Mouse (Mus musculus) CH12.LX (cell line): ENCODE measurements around the gene Hsd11b2. TPM values are rescaled to one million over a fixed set of nuclear protein-coding genes. Genes with fewer than 3 reads are reported as not detected.

Source experiments
- DNase-seq: peaks from one replicate; pipeline ENCODE4 v3.0.0-alpha.2; 2013; ENCODE audit errors: extremely low read depth
- H3K27ac ChIP-seq: 2 replicates; pipeline ENCODE4 v1.5.1; 2012; ENCODE audit warnings: low read depth, mild to moderate bottlenecking, control low read depth, moderate library complexity; ENCODE audit not compliant: insufficient read depth
- H3K27me3 ChIP-seq: replicated peaks from 2 replicates; pipeline ENCODE3; 2012; ENCODE audit warnings: inconsistent platforms
- H3K36me3 ChIP-seq, 2 experiments: replicated peaks in 1 of 2; 2 replicates each; pipeline versions ENCODE3 to v1.6.1; 2012; ENCODE audit warnings: inconsistent platforms in 1 of 2, low read length in 1 of 2, mild to moderate bottlenecking in 1 of 2, mixed read lengths in 1 of 2, moderate library complexity in 1 of 2; ENCODE audit not compliant: control insufficient read depth in 1 of 2, insufficient read depth in 1 of 2
- H3K4me1 ChIP-seq, 2 experiments: 2 replicates each; pipeline ENCODE4 v1.6.1; 2012; ENCODE audit warnings: inconsistent platforms in 1 of 2, moderate library complexity in 1 of 2; ENCODE audit not compliant: insufficient read depth in 2 of 2, control insufficient read depth in 1 of 2
- H3K4me2 ChIP-seq: 2 replicates; pipeline ENCODE4 v1.6.1; 2012; ENCODE audit warnings: low read depth, mild to moderate bottlenecking, control low read depth; ENCODE audit not compliant: poor library complexity, insufficient read depth, severe bottlenecking
- H3K4me3 ChIP-seq, 3 experiments: fragments of 150-350 bp in 1 of 3; sonication (generic) in 1 of 3; replicated peaks in 1 of 3; 2 replicates each; pipeline versions ENCODE3 to v1.5.1; 2011 to 2012; ENCODE audit warnings: low read depth in 2 of 3, low read length in 2 of 3, mild to moderate bottlenecking in 2 of 3, moderate library complexity in 2 of 3, control low read depth in 1 of 3, improper control_type of control experiment in 1 of 3, inconsistent platforms in 1 of 3, mixed read lengths in 1 of 3; ENCODE audit not compliant: poor library complexity in 1 of 3
- H3K79me2 ChIP-seq: replicated peaks from 2 replicates; pipeline ENCODE4 v1.6.1; 2012; ENCODE audit warnings: mild to moderate bottlenecking, moderate library complexity; ENCODE audit not compliant: control insufficient read depth, poor library complexity, insufficient read depth, severe bottlenecking; ENCODE audit errors: extremely low read depth
- H3K9ac ChIP-seq: 2 replicates; pipeline ENCODE4 v1.6.1; 2012; ENCODE audit warnings: low read depth, mild to moderate bottlenecking, control low read depth, moderate library complexity; ENCODE audit not compliant: insufficient read depth
- H3K9me3 ChIP-seq: replicated peaks from 2 replicates; pipeline ENCODE3; 2012; ENCODE audit warnings: low read length, inconsistent platforms, mixed read lengths
- BHLHE40 ChIP-seq: IDR thresholded peaks from 2 replicates; pipeline ENCODE4 v1.6.1; 2011; ENCODE audit warnings: mild to moderate bottlenecking, low read depth, low read length, improper control_type of control experiment
- ELF1 ChIP-seq: IDR thresholded peaks from 2 replicates; pipeline ENCODE4 v1.6.1; 2014; ENCODE audit warnings: low read depth, mild to moderate bottlenecking, inconsistent platforms, low read length, improper control_type of control experiment
- ETS1 ChIP-seq: conservative IDR thresholded peaks from 2 replicates; pipeline ENCODE4 v1.6.1; 2012; ENCODE audit warnings: low read depth, mild to moderate bottlenecking, inconsistent platforms, low read length, improper control_type of control experiment, moderate library complexity
- HCFC1 ChIP-seq: IDR thresholded peaks from 2 replicates; pipeline ENCODE4 v1.6.1; 2012; ENCODE audit warnings: low read depth, mild to moderate bottlenecking, inconsistent platforms, low read length, improper control_type of control experiment
- IRF4 ChIP-seq: IDR thresholded peaks from 2 replicates; pipeline ENCODE4 v1.6.1; 2014; ENCODE audit warnings: low read depth, mild to moderate bottlenecking, inconsistent platforms, low read length, improper control_type of control experiment
- JUND ChIP-seq: conservative IDR thresholded peaks from 2 replicates; pipeline ENCODE4 v1.6.1; 2011; ENCODE audit warnings: low read depth, low read length, improper control_type of control experiment
- MAFK ChIP-seq: IDR thresholded peaks from 2 replicates; pipeline ENCODE4 v1.6.1; 2011; ENCODE audit warnings: low read length, improper control_type of control experiment; ENCODE audit not compliant: insufficient replicate concordance
- MAZ ChIP-seq: IDR thresholded peaks from 2 replicates; pipeline ENCODE4 v1.6.1; 2012; ENCODE audit warnings: low read depth, mild to moderate bottlenecking, inconsistent platforms, low read length, improper control_type of control experiment, moderate library complexity
- MYC ChIP-seq: IDR thresholded peaks from 2 replicates; pipeline ENCODE4 v1.6.1; 2011; ENCODE audit warnings: low read depth, mild to moderate bottlenecking, improper control_type of control experiment, low read length
- POLR2A ChIP-seq: IDR thresholded peaks from 2 replicates; pipeline ENCODE4 v1.6.1; 2011; ENCODE audit warnings: low read depth, mild to moderate bottlenecking, improper control_type of control experiment, low read length
- RAD21 ChIP-seq: IDR thresholded peaks from 2 replicates; pipeline ENCODE4 v1.6.1; 2011; ENCODE audit warnings: low read depth, mild to moderate bottlenecking, low read length, improper control_type of control experiment, moderate library complexity
- RCOR1 ChIP-seq: conservative IDR thresholded peaks from 2 replicates; pipeline ENCODE4 v1.6.1; 2012; ENCODE audit warnings: low read depth, mild to moderate bottlenecking, inconsistent platforms, low read length, improper control_type of control experiment
- SIN3A ChIP-seq: IDR thresholded peaks from 2 replicates; pipeline ENCODE4 v1.6.1; 2012; ENCODE audit warnings: low read length, improper control_type of control experiment, inconsistent platforms
- TBP ChIP-seq: conservative IDR thresholded peaks from 2 replicates; pipeline ENCODE4 v1.6.1; 2011; ENCODE audit warnings: low read depth, low read length, improper control_type of control experiment
- USF1 ChIP-seq: IDR thresholded peaks from 2 replicates; pipeline ENCODE4 v1.6.1; 2014; ENCODE audit warnings: low read depth, mild to moderate bottlenecking, inconsistent platforms, low read length, improper control_type of control experiment
- USF2 ChIP-seq: conservative IDR thresholded peaks from 2 replicates; pipeline ENCODE4 v1.6.1; 2011; ENCODE audit warnings: low read depth, low read length, improper control_type of control experiment
- ZKSCAN1 ChIP-seq: IDR thresholded peaks from 2 replicates; pipeline ENCODE4 v1.6.1; 2012; ENCODE audit warnings: low read depth, inconsistent platforms, low read length, improper control_type of control experiment, borderline replicate concordance
- ZMIZ1 ChIP-seq: IDR thresholded peaks from 2 replicates; pipeline ENCODE4 v1.6.1; 2012; ENCODE audit warnings: low read depth, mild to moderate bottlenecking, inconsistent platforms, low read length, improper control_type of control experiment
- dilution Hi-C: fragments of 300-500 bp; cut with MboI; formaldehyde crosslinking; loops from 2 replicates; pipeline ENCODE4 v1.14.3; 2020; ENCODE audit warnings: low sequenced_read_pairs; ENCODE audit not compliant: extremely low pct_unique_long_range_greater_than_20kb, extremely low pct_ligation_motif_present
- in situ Hi-C: fragments of 300-500 bp; cut with MboI; formaldehyde crosslinking; loops from 3 replicates; pipeline ENCODE4 v1.14.3; 2019; ENCODE audit warnings: low sequenced_read_pairs, low pct_ligation_motif_present, low pct_unique_long_range_greater_than_20kb, mixed read lengths
- polyA plus RNA-seq: library from polyadenylated mRNA; unstranded; fragments of >175 nt; gene quantifications from 2 replicates; pipeline ENCODE4 v1.2.1, GENCODE M21; 2012; ENCODE audit warnings: low read depth; ENCODE audit not compliant: insufficient read length
- total RNA-seq, 2 experiments: library from RNA; depleted of rRNA; stranded (reverse); fragments of 300-350 nt in 1 of 2; fragments of >200 nt in 1 of 2; gene quantifications; 2 replicates each; pipeline ENCODE4 v1.2.3; 2012 to 2014

Hsd11b2 gene
- total and polyA plus RNA-seq, 3 experiments, result not detected

DNA sequence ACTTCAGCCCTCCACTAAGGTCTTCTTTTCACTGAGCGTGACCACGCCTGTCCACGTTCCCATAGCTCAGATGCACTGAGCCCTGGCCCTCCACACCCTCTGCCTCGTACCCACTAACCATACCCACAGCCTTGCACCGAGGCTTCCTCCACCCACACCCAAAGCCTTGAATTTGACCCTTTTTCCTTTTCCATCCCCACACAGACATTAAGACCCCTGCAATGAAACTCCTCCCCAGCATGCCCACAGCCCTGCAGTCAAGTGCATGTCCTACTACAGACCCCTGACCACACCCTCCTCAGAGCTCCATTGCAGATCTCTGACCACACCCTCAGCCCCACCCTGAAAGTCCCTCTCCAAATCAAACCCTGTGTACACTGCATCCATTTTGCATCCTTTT, 48.7 kb upstream of the Hsd11b2 start:
- dilution Hi-C loops, result no loop called here
- H3K36me3 ChIP-seq, result peaks cover 0 to 18% of the 10 kb centered on the region in 2 experiments
- no peaks in the 10 kb centered on the region for H3K4me1 ChIP-seq
- no peak overlapping the region for H3K4me2 ChIP-seq
- no peak for DNase-seq
- H3K9me3 ChIP-seq, result no peaks in the 10 kb centered on the region
- no peaks in the 10 kb centered on the region for H3K27me3 ChIP-seq
- H3K27ac ChIP-seq, result no peak overlapping the region
- no peaks in the 10 kb centered on the region for H3K79me2 ChIP-seq
- TF ChIP-seq ZMIZ1, result no peak
- TF ChIP-seq MYC, result no peak
- TF ChIP-seq RAD21, result no peak
- TF ChIP-seq MAFK, result no peak
- TF ChIP-seq ZKSCAN1, result no peak
- no peak for TF ChIP-seq HCFC1
- TF ChIP-seq POLR2A, result no peak
- TF ChIP-seq USF2, result no peak
- TF ChIP-seq IRF4, result no peak
- TF ChIP-seq MAZ, result no peak
- no peak for TF ChIP-seq USF1
- no peak overlapping the region for H3K9ac ChIP-seq
- H3K4me3 ChIP-seq, result no peak overlapping the region
- in situ Hi-C loops, result loop anchor here (5.0 to 10.0 kb wide), 2 partner anchors 33 to 105 kb away; no protein-coding TSS in a partner anchor

DNA sequence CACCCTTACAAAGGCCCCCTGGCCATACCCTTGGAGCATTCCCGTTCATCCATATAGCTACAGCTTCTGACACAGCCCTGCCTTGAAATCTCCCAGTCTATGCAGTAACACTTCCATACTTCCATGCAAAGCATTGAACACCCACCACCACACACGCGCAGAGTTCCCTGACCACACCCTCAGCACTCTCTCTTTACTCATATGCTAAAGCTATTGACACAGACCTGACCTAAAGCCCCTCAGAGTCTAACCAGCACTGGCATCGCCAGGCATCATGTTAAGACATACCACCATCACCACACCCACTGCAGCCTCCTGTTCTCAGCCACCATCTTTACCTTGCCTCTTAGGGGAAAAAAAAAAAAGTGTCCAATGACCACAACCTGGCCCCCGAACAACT, 48.3 kb upstream of the Hsd11b2 start:
- dilution Hi-C loops, result no loop called here
- Histone ChIP-seq H3K4me3 (no peak overlapping the region), H3K27ac (no peak overlapping the region), H3K4me2 (no peak overlapping the region), H3K9ac (no peak overlapping the region), H3K36me3 (peaks cover 0 to 18% of the 10 kb centered on the region in 2 experiments), H3K27me3 (no peaks in the 10 kb centered on the region), H3K9me3 (no peaks in the 10 kb centered on the region), H3K79me2 (no peaks in the 10 kb centered on the region), H3K4me1 (no peaks in the 10 kb centered on the region)
- in situ Hi-C loops, result loop anchor here (5.0 to 10.0 kb wide), 2 partner anchors 33 to 105 kb away; no protein-coding TSS in a partner anchor
- no peak for DNase-seq
- TF ChIP-seq BHLHE40 (no peak), USF2 (no peak), SIN3A (no peak), IRF4 (no peak), ETS1 (no peak), ELF1 (no peak), TBP (no peak), ZMIZ1 (no peak), RCOR1 (no peak), JUND (no peak)
